Mouse (Mus musculus): ENCODE data around the gene Smim1. TPM values are rescaled to one million over a fixed set of nuclear protein-coding genes. Genes with fewer than 3 reads are reported as not detected.
A peak's percentile ranks its signal among the peaks of the same experiment; 100 is the strongest.

Smim1 gene
- total and polyA plus RNA-seq, 2 experiments from 2014 or later, result 14.6 to 20.6 TPM

DNA sequence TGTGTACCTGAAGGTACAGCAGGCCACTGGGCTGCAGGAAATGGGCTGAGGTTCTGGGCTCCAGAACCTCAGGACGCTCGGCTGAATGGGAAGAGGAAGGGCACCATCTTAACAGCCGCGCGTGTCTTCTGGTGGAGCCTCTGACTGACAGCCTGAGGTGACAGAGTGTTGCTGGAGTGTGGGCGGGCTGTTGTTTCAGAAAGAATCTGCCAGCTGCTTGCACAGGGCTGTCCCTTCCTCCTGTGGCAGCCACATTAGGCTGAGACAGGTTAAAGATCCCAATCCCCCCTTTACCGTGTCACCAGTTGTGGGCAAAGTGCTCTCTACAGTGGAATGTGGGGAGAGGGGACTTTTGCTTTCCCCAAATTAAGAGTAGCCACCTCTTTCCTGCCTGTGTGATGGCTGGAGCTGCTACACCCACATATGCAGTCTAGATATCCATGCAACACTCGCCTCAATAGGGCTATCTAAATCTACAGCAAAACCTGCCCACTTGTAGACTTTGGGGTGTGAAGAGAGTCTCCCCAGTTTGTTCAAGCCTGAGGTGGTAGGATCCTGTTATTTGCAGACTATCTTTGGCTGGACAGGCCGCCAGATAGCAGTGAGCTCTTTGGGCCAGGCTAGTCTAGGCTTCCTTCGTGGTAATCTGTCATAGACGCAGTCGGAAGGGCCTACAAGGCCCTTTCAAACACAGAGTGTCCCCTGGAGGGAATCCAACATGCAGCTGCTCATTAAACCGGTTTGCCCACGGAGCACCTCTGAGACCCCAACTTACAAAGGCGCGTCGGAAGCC lies 1.1 kb downstream of the Smim1 start:
- peaks cover 19% of the 10 kb centered on the region for H3K36me3 ChIP-seq (ENCODE audit: insufficient read depth, low read length)
- WGBS, result 38% methylated on average over 17 of the region's 17 CpGs
- no peak for TF ChIP-seq CTCF (IDR thresholded peaks at IDR 0.05)
- H3K9me3 ChIP-seq (ENCODE audit: low read length), result no peaks in the 10 kb centered on the region
- H3K4me1 ChIP-seq (ENCODE audit: insufficient read depth, low read length), result peaks cover 5% of the 10 kb centered on the region; the same call in 1 of the 2 replicates
- ATAC-seq (ENCODE audit: low FRiP score) (no peak), DNase-seq (ENCODE audit: low spot score) (no peak)
- no peak overlapping the region for H3K9ac ChIP-seq (replicated peaks; ENCODE audit: low read length, poor library complexity, severe bottlenecking)
- H3K27me3 ChIP-seq (ENCODE audit: insufficient read depth, low read length), result 0 out of 2 replicates have a peak, but pooled peaks cover 6% of the 10 kb centered on the region
- H3K4me3 ChIP-seq (ENCODE audit: low read depth, low read length), result peak overlapping the region; percentile 37; the same call in 1 of the 2 replicates
- H3K4me2 ChIP-seq (ENCODE audit: low read depth, low read length, poor library complexity, severe bottlenecking), result peak overlapping the region; percentile 68
- H3K27ac ChIP-seq (ENCODE audit: low read depth, low read length), result peak overlapping the region; percentile 57; the same call in 1 of the 2 replicates

- Histone ChIP-seq H3K4me2 (ENCODE audit: low read depth, low read length, poor library complexity, severe bottlenecking) (no peak overlapping the region), H3K36me3 (ENCODE audit: insufficient read depth, low read length) (peaks cover 29% of the 10 kb centered on the region), H3K9ac (replicated peaks; ENCODE audit: low read length, poor library complexity, severe bottlenecking) (no peak overlapping the region), H3K4me3 (ENCODE audit: low read depth, low read length) (no peak overlapping the region), H3K9me3 (ENCODE audit: low read length) (no peaks in the 10 kb centered on the region), H3K27ac (ENCODE audit: low read depth, low read length) (no peak overlapping the region), H3K27me3 (ENCODE audit: insufficient read depth, low read length) (0 out of 2 replicates have a peak, but pooled peaks cover 6% of the 10 kb centered on the region), H3K4me1 (ENCODE audit: insufficient read depth, low read length) (peaks cover 5% of the 10 kb centered on the region; the same call in 1 of the 2 replicates)
- TF ChIP-seq CTCF (IDR thresholded peaks at IDR 0.05), result no peak
- ATAC-seq (ENCODE audit: low FRiP score) (no peak), DNase-seq (ENCODE audit: low spot score) (no peak)
- 34% methylated on average over 8 of the region's 8 CpGs for WGBS
Measured at GRCm38 (mm10) chr4:154023754-154024601, 2.1 kb downstream of the Smim1 start.

GRCm38 (mm10) chr4:154022844-154023243 lies 3.2 kb downstream of the Smim1 start:
- ATAC-seq (ENCODE audit: low FRiP score), result no peak
- Histone ChIP-seq H3K4me1 (ENCODE audit: insufficient read depth, low read length) (peaks cover 5% of the 10 kb centered on the region; the same call in 1 of the 2 replicates), H3K27ac (ENCODE audit: low read depth, low read length) (no peak overlapping the region)

DNA sequence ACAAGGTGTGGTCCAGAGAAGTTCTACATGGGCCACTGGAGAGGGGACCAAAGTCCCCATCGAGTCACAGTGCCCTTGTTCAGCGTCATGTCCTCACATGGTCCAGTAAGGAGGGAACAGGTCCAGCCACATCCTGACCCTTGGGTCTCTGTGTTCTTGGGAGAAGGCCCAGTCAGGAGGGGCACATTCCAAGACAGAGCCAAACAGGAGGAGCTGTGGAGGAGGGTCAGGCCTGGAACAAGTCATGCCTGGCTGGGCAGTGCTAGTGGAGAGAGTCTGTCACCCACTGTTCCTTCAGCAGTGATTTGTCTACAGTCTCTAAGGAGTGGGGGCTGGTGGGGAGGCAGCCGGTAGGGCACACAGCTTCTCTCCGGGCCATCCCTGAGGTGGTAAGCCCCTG lies 3.6 kb downstream of the Smim1 start:
- H3K4me1 ChIP-seq (ENCODE audit: insufficient read depth, low read length), result peaks cover 5% of the 10 kb centered on the region; the same call in 1 of the 2 replicates
- ATAC-seq (ENCODE audit: low FRiP score), result no peak
- no peak overlapping the region for H3K4me2 ChIP-seq (ENCODE audit: low read depth, low read length, poor library complexity, severe bottlenecking)
- WGBS, result 55% methylated on average over 4 of the region's 4 CpGs
- H3K27ac ChIP-seq (ENCODE audit: low read depth, low read length), result no peak overlapping the region
- DNase-seq (ENCODE audit: low spot score), result peak; percentile 14
- H3K27me3 ChIP-seq (ENCODE audit: insufficient read depth, low read length), result 0 out of 2 replicates have a peak, but pooled peaks cover 6% of the 10 kb centered on the region
- no peak for TF ChIP-seq CTCF (IDR thresholded peaks at IDR 0.05)
- H3K9ac ChIP-seq (replicated peaks; ENCODE audit: low read length, poor library complexity, severe bottlenecking), result no peak overlapping the region
- H3K36me3 ChIP-seq (ENCODE audit: insufficient read depth, low read length), result peaks cover 41% of the 10 kb centered on the region
- H3K4me3 ChIP-seq (ENCODE audit: low read depth, low read length), result no peak overlapping the region
- no peaks in the 10 kb centered on the region for H3K9me3 ChIP-seq (ENCODE audit: low read length)

More at GRCm38 (mm10) chr4:154022844-154023243, 3.2 kb downstream of the Smim1 start:
- 0 out of 2 replicates have a peak, but pooled peaks cover 6% of the 10 kb centered on the region for H3K27me3 ChIP-seq (ENCODE audit: insufficient read depth, low read length)
- no peaks in the 10 kb centered on the region for H3K9me3 ChIP-seq (ENCODE audit: low read length)
- H3K4me2 ChIP-seq (ENCODE audit: low read depth, low read length, poor library complexity, severe bottlenecking), result no peak overlapping the region
- H3K36me3 ChIP-seq (ENCODE audit: insufficient read depth, low read length), result peaks cover 39% of the 10 kb centered on the region
- H3K4me3 ChIP-seq (ENCODE audit: low read depth, low read length), result no peak overlapping the region
- TF ChIP-seq CTCF (IDR thresholded peaks at IDR 0.05), result no peak
- no peak overlapping the region for H3K9ac ChIP-seq (replicated peaks; ENCODE audit: low read length, poor library complexity, severe bottlenecking)
- WGBS, result 36% methylated on average over 4 of the region's 4 CpGs
- peak; percentile 24 for DNase-seq (ENCODE audit: low spot score)

DNA sequence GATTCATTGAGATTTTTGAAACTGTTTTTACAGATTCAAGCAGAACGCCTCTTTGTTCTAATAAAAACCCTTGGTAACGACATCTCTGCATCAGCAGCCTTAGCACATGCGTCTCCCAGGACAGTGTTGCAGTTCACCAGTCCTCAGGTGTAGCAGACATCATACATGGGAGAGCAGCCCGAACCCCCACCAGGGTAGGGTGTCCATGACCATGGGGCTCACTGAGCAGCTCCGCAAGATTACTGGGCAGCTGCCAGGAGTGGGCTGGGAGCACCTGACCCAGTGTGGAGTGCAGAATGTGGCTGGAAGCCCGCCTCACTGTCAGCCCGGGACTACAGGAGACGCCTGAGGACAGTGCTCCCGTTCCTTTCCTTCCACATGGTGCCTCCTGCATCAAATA lies 4.6 kb downstream of the Smim1 start:
- H3K9ac ChIP-seq (replicated peaks; ENCODE audit: low read length, poor library complexity, severe bottlenecking), result no peak overlapping the region
- 90% methylated on average over 9 of the region's 9 CpGs for WGBS
- ATAC-seq (ENCODE audit: low FRiP score) (no peak), DNase-seq (ENCODE audit: low spot score) (no peak)
- TF ChIP-seq CTCF (IDR thresholded peaks at IDR 0.05), result no peak
- no peak overlapping the region for H3K27ac ChIP-seq (ENCODE audit: low read depth, low read length)
- H3K4me2 ChIP-seq (ENCODE audit: low read depth, low read length, poor library complexity, severe bottlenecking), result no peak overlapping the region
- peaks cover 51% of the 10 kb centered on the region for H3K36me3 ChIP-seq (ENCODE audit: insufficient read depth, low read length)
- peaks cover 5% of the 10 kb centered on the region; the same call in 1 of the 2 replicates for H3K4me1 ChIP-seq (ENCODE audit: insufficient read depth, low read length)
- no peaks in the 10 kb centered on the region for H3K27me3 ChIP-seq (ENCODE audit: insufficient read depth, low read length)
- H3K9me3 ChIP-seq (ENCODE audit: low read length), result no peaks in the 10 kb centered on the region
- H3K4me3 ChIP-seq (ENCODE audit: low read depth, low read length), result no peak overlapping the region
